Mouse (Mus musculus) thymus, adult 2 months (tissue): ENCODE measurements around the gene Rimkla.

Source experiments
- CTCF ChIP-seq: fragments of 200-500 bp; IDR thresholded peaks from 2 replicates; pipeline ENCODE4 v1.5.1; 2012; ENCODE audit warnings: mild to moderate bottlenecking, control low read depth, low read length, moderate library complexity, borderline replicate concordance; ENCODE audit not compliant: control insufficient read depth, poor library complexity, insufficient read depth; ENCODE audit errors: extremely low read depth
- POLR2A ChIP-seq: fragments of 200-500 bp; IDR thresholded peaks from 2 replicates; pipeline ENCODE4 v1.6.1; 2012; ENCODE audit warnings: mild to moderate bottlenecking, low read length, control low read depth, moderate library complexity; ENCODE audit not compliant: control insufficient read depth, poor library complexity, insufficient read depth; ENCODE audit errors: extremely low read depth

DNA sequence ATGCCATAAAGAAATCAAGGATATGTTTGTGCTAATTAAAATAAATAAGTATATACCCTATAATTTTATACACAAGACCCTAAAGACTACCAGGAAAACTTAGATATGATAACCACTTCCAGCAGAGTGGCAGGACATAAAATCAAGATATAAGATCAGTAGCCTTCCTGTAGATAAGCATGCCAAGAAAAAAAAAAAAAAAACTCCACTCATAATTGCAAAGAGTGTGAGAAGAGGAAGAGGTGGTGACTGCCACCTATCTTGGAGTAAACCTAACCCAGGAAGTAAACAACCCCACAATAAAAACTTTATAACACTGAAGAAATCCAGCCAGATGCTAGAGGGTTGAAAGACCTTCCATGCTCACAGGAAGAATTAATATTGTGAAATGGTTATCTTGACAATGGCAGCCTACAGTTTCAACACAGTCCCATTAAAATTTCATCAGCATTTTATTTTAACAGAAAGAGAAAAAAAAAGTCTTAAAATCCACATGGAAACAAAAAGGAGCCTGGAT lies 34.0 kb upstream of the Rimkla start:
- TF ChIP-seq POLR2A, result no peak
- TF ChIP-seq CTCF, result no peak
